Mouse (Mus musculus) neural tube, embryonic 14.5 days (tissue): ENCODE data around the gene Bmpr1b. TPM values are rescaled to one million over a fixed set of nuclear protein-coding genes. Genes with fewer than 3 reads are reported as not detected.

Source experiments
- ATAC-seq: fragments of 200-750 bp; cut with Nextera tagmentation; 2 replicates; pipeline ENCODE4 v1.8.0; 2017; ENCODE audit warnings: low read depth, mild to moderate bottlenecking, moderate TSS enrichment, moderate library complexity
- H3K27ac ChIP-seq: fragments of 300-500 bp; sonication (generic); 2 replicates; pipeline ENCODE4 v1.5.1; 2014; ENCODE audit warnings: low read depth, mild to moderate bottlenecking, control low read depth, low read length, moderate library complexity, mixed read lengths
- H3K27me3 ChIP-seq: fragments of 300-500 bp; sonication (generic); 2 replicates; pipeline ENCODE4 v1.6.1; 2014; ENCODE audit warnings: low read length; ENCODE audit not compliant: control insufficient read depth, insufficient read depth
- H3K36me3 ChIP-seq: fragments of 300-500 bp; sonication (generic); 2 replicates; pipeline ENCODE4 v1.6.1; 2014; ENCODE audit warnings: low read length, mixed read lengths; ENCODE audit not compliant: control insufficient read depth, insufficient read depth
- H3K4me1 ChIP-seq: fragments of 300-500 bp; sonication (generic); 2 replicates; pipeline ENCODE4 v1.6.1; 2014; ENCODE audit warnings: low read length; ENCODE audit not compliant: control insufficient read depth, insufficient read depth
- H3K4me2 ChIP-seq: fragments of 300-500 bp; sonication (generic); 2 replicates; pipeline ENCODE4 v1.6.1; 2014; ENCODE audit warnings: mild to moderate bottlenecking, low read depth, low read length, control low read depth
- H3K4me3 ChIP-seq: fragments of 300-500 bp; sonication (generic); 2 replicates; pipeline ENCODE4 v1.5.1; 2014; ENCODE audit warnings: low read depth, low read length, control low read depth, mixed read lengths
- H3K9ac ChIP-seq: fragments of 300-500 bp; sonication (generic); replicated peaks from 2 replicates; pipeline ENCODE4 v1.6.1; 2014; ENCODE audit warnings: low read depth, mild to moderate bottlenecking, control low read depth, low read length, mixed read lengths
- H3K9me3 ChIP-seq: fragments of 300-500 bp; sonication (generic); 2 replicates; pipeline ENCODE4 v1.6.1; 2016; ENCODE audit warnings: low read length; ENCODE audit not compliant: control insufficient read depth
- WGBS: fragments of 180-500 bp; shearing (Covaris S2); extraction: QIAGEN DNeasy Blood & Tissue Kit; methylation state at CpG from one replicate; pipeline ENCODE4 v1.1.7; 2014; 5-methylcytosine and 5-hydroxymethylcytosine counted together
- polyA plus RNA-seq: library from polyadenylated mRNA; unstranded; fragments of >200 nt; fragmentation: Nextera tagmentation; extraction: Ambion mirVana; gene quantifications from 2 replicates; pipeline ENCODE4 v1.2.1, GENCODE M21; 2014

The Bmpr1b gene
- polyA plus RNA-seq, 1 experiment from 2014 or later = 8.2 TPM

DNA sequence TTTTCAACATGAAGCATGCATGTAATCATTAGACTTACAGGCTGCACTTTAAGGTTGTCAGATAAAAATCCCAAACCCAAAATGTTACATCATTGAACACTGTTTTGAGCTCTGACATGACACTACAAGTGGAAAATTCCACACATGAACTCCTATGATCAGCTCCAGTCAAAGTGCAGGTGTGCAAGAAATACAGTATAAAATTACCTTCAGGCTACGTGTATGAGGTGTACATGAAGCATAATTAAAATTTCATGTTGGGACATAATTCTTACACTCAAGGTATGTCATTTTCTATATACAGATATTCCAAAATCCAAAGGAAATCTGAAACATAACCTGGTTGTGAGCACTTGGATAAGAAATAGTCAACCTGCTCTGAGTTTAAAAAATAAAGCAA is 220.7 kb downstream of the Bmpr1b start:
- Histone ChIP-seq H3K27me3 (no peaks in the 10 kb centered on the region), H3K4me2 (no peak overlapping the region), H3K4me1 (no peaks in the 10 kb centered on the region), H3K36me3 (no peaks in the 10 kb centered on the region), H3K4me3 (no peak overlapping the region), H3K27ac (no peak overlapping the region), H3K9me3 (no peaks in the 10 kb centered on the region), H3K9ac (no peak overlapping the region)
- no peak for ATAC-seq
- WGBS = 81% methylated on average over 1 of the region's 1 CpGs

DNA sequence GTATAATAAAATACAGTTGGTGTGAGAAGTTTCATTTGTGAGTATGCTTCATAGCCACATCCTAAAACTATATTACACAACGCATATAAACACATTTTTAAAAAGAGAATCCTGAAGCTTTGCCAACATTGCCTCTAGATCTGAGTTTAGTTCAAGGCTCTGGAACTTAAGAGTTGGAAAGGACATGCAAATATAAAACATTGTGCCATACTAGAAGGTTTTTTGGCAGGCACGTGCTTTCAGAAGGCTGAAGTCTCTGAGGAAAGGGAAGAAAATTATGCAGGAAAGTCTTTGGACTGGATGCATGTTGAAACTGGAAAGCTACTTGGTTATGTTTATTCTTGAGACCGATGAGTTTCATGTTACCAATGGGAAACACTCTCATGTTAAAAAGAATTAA is 221.1 kb downstream of the Bmpr1b start:
- Histone ChIP-seq H3K36me3 (no peaks in the 10 kb centered on the region), H3K9me3 (no peaks in the 10 kb centered on the region), H3K4me1 (no peaks in the 10 kb centered on the region), H3K27ac (no peak overlapping the region), H3K4me3 (no peak overlapping the region), H3K9ac (no peak overlapping the region), H3K27me3 (no peaks in the 10 kb centered on the region), H3K4me2 (no peak overlapping the region)
- WGBS = 88% methylated on average over 3 of the region's 3 CpGs
- ATAC-seq = no peak

DNA sequence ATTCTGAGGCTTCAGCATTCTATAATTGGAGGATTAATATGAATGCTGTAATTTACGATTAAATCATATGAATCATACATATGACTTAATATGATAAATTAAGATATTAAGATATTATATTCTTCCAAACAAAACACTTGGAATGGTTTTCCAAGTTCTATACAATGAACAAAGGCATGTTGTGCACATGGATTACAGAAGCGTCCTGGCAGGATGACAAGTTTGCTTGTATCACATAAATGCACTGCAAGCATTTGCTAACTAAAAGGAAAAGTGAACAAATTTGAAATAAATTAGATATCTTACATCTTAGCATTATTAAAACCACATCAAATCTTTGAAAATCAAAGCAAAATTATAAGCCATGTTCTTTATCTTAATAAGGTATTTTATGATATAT is 222.4 kb downstream of the Bmpr1b start:
- no peak overlapping the region for H3K27ac ChIP-seq
- no peak overlapping the region for H3K9ac ChIP-seq
- H3K4me1 ChIP-seq = no peaks in the 10 kb centered on the region
- H3K27me3 ChIP-seq = no peaks in the 10 kb centered on the region
- 89% methylated on average over 2 of the region's 2 CpGs for WGBS
- no peak overlapping the region for H3K4me3 ChIP-seq
- H3K9me3 ChIP-seq = no peaks in the 10 kb centered on the region
- H3K36me3 ChIP-seq = no peaks in the 10 kb centered on the region
- no peak overlapping the region for H3K4me2 ChIP-seq
- no peak for ATAC-seq

- Histone ChIP-seq H3K27me3 (no peaks in the 10 kb centered on the region), H3K9me3 (no peaks in the 10 kb centered on the region), H3K36me3 (no peaks in the 10 kb centered on the region), H3K4me3 (no peak overlapping the region), H3K4me1 (no peaks in the 10 kb centered on the region), H3K4me2 (no peak overlapping the region), H3K9ac (no peak overlapping the region), H3K27ac (no peak overlapping the region)
- ATAC-seq = no peak
- 26% methylated on average over 3 of the region's 3 CpGs for WGBS
These were observed 225.9 kb downstream of the Bmpr1b start for GRCm38 (mm10) chr3:141943317-141943742.

- Histone ChIP-seq H3K4me1 (peaks cover 8% of the 10 kb centered on the region), H3K36me3 (no peaks in the 10 kb centered on the region), H3K9ac (no peak overlapping the region), H3K9me3 (no peaks in the 10 kb centered on the region), H3K27me3 (no peaks in the 10 kb centered on the region), H3K4me3 (no peak overlapping the region), H3K27ac (no peak overlapping the region), H3K4me2 (no peak overlapping the region)
- no peak for ATAC-seq
- 79% methylated on average over 5 of the region's 5 CpGs for WGBS
These were observed 229.0 kb downstream of the Bmpr1b start for GRCm38 (mm10) chr3:141940207-141940606.

DNA sequence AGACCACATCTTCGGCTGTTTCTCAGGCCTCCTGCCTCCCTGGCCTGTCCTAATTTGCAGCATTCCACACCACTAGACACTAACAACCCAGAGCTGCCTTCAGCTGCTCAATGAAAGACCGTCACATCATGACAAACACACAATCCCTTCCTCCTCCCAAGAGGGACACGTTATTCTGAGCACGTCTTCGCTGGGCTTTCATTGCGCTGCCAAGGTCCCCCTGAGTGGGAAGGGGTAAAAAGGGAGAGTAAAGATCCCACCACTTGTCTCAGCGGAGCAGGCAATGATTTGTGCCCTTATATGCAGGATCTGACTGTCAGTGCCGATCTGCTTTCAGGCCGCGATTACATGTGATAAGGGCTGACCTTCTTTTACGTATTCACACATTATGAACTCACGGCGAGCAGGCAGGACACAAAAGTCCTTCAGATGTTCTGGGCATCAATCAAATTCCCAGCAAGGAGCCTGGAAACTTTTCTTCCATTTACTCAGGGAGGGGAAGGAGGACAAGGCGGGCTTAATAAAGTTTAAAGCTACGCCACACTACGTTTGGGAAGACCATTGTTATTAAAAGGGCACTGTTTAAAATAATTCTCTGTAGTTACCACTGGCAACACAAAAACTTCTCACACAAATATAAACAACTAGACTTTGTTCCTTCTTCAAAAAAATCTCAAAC is 232.5 kb downstream of the Bmpr1b start:
- no peak overlapping the region for H3K4me3 ChIP-seq
- no peaks in the 10 kb centered on the region for H3K36me3 ChIP-seq
- no peaks in the 10 kb centered on the region for H3K27me3 ChIP-seq
- H3K4me2 ChIP-seq = peak overlapping the region; percentile 39
- ATAC-seq = peak; percentile 92
- 6% methylated on average over 16 of the region's 16 CpGs for WGBS
- peak overlapping the region; percentile 56; the same call in 1 of the 2 replicates for H3K27ac ChIP-seq
- peaks cover 17% of the 10 kb centered on the region for H3K4me1 ChIP-seq
- no peak overlapping the region for H3K9ac ChIP-seq
- H3K9me3 ChIP-seq = no peaks in the 10 kb centered on the region

DNA sequence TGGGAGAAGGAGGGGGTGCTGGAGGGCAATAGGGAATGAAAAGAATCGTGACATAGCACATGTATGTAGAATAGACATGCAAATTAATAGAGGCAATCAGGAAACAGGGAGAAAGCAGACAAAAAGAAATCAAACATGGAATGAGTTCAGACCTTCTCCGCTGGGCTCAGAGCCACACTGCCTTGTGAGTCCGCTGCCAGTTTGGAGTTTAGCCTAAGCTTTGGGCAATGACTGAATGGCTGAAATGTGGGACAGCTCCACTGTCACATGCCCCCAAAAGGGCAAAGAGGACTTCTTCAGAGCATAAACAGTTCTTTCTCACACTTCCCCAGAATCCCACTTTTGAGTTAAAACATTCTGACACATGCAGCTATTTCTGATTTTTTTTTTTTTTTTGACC is 236.3 kb downstream of the Bmpr1b start:
- H3K27me3 ChIP-seq = no peaks in the 10 kb centered on the region
- H3K27ac ChIP-seq = 0 out of 2 replicates have a peak overlapping the region, but pooled peaks have one; percentile 4
- WGBS = 56% methylated on average over 3 of the region's 3 CpGs
- peaks cover 22% of the 10 kb centered on the region for H3K4me1 ChIP-seq
- no peak for ATAC-seq
- no peaks in the 10 kb centered on the region for H3K36me3 ChIP-seq
- no peak overlapping the region for H3K4me2 ChIP-seq
- no peak overlapping the region for H3K4me3 ChIP-seq
- H3K9ac ChIP-seq = no peak overlapping the region
- no peaks in the 10 kb centered on the region for H3K9me3 ChIP-seq

DNA sequence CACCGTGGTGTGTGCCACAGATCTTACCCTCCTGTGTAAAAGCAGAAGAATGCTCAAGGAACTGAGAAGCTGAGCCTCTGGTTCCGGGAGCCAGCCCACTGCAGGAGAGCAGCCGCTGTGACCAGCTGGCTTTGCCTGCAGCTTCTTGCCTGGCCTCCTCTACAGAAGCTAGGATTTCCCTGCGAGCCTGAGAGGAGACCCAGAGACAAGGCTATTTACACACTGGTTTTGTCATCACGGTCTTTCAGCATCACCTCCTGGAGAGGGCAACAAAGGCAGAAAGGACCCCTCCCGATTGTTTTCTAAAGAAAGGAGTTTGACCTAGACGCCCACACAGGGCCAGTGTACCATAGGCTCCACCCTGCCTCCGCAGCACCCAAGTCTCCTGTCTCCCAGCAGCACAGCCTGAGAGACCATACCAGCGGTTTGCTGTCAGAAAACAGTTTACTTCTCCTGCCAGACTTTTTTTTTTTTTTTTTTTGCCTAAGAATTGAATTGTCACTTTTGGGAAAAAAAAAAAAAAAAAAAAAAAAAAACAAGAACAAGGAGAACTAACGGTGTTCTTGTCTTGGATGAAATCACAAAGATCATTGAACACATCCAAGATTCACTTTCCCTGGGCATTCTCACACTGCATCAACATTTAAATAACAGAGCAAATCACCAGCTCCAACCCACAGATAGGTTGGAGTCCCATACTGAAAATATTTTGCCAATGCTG is 237.7 kb downstream of the Bmpr1b start:
- H3K36me3 ChIP-seq = no peaks in the 10 kb centered on the region
- peak; percentile 50; the same call in 1 of the 2 replicates for ATAC-seq
- H3K9ac ChIP-seq = no peak overlapping the region
- peak overlapping the region; percentile 58; the same call in 1 of the 2 replicates for H3K27ac ChIP-seq
- no peaks in the 10 kb centered on the region for H3K9me3 ChIP-seq
- H3K4me2 ChIP-seq = peak overlapping the region; percentile 29
- 2% methylated on average over 10 of the region's 10 CpGs for WGBS
- H3K4me3 ChIP-seq = peak overlapping the region; percentile 9; the same call in 1 of the 2 replicates
- no peaks in the 10 kb centered on the region for H3K27me3 ChIP-seq
- H3K4me1 ChIP-seq = peaks cover 17% of the 10 kb centered on the region

DNA sequence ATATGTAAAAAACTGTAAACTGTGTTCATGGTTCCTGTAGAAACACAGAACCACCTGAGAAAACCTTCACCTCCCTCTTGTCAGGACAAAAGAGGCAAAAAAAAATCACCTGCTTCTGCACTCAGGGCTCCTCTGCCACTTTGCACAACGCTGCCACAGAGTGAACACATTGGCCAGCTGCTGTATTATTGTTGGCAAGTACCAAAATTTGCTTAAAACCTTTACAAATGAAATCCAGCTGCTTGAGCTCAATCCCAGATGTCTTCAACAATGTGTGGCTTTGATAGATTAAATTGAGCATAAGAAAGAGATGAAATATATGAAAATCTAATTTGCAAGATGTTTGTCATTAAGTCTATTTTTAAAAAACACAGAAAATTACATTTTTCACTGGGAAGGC is 245.8 kb downstream of the Bmpr1b start:
- Histone ChIP-seq H3K9me3 (no peaks in the 10 kb centered on the region), H3K4me1 (no peaks in the 10 kb centered on the region), H3K27ac (no peak overlapping the region), H3K4me3 (no peak overlapping the region), H3K9ac (no peak overlapping the region), H3K36me3 (no peaks in the 10 kb centered on the region), H3K27me3 (no peaks in the 10 kb centered on the region), H3K4me2 (no peak overlapping the region)
- ATAC-seq = no peak
- WGBS = 47% methylated on average over 1 of the region's 1 CpGs
